Comparison of ENCODE assay signal across 8 mouse cellular contexts in genomic region chr11:62458276-62458724, GRCm38 (mm10). TPM values are rescaled to one million over a fixed set of nuclear protein-coding genes. Genes with fewer than 3 reads are reported as not detected.
DNase-seq lines count a peak whose midpoint lies in the region; ATAC-seq and TF ChIP-seq lines count a peak whose summit lies in the region.

Gene Pigl, plus strand, starts transcription at chr11:62458460.
Gene Ncor1, minus strand, starts transcription at chr11:62458541.

- H3K4me2 ChIP-seq in heart, embryonic 12.5 days, result peak within 1 kb of the TSS; percentile 79
- H3K4me2 ChIP-seq in kidney, postnatal 0 days (ENCODE audit: low read length), result peak within 1 kb of the TSS; percentile 93

- H3K9me3 ChIP-seq in heart, embryonic 12.5 days (replicated peaks), result no peaks in the 10 kb centered on the region
- no peaks in the 10 kb centered on the region for H3K9me3 ChIP-seq in kidney, postnatal 0 days (replicated peaks; ENCODE audit: low read length)

- H3K79me2 ChIP-seq in liver, adult 2 months (ENCODE audit: control insufficient read depth, insufficient read depth, low read length), result peaks cover 10% of the 10 kb centered on the region; the same call in 1 of the 2 replicates

- peaks cover 2% of the 10 kb centered on the region; the same call in 1 of the 2 replicates for H3K36me3 ChIP-seq in heart, embryonic 12.5 days
- H3K36me3 ChIP-seq in kidney, postnatal 0 days (ENCODE audit: insufficient read depth, low read length), result no peaks in the 10 kb centered on the region
- no peaks in the 10 kb centered on the region for H3K36me3 ChIP-seq in liver, adult 2 months (ENCODE audit: control insufficient read depth, insufficient read depth, low read length)

- DNase-seq in CD4-positive helper T cell, adult 2 months (ENCODE audit: low read depth, low spot score), result peak; percentile 83
- peak; percentile 93 for DNase-seq in brain, embryonic 14.5 days (ENCODE audit: low read depth)
- peak; percentile 92 for DNase-seq in kidney, postnatal 0 days (ENCODE audit: low spot score)
- DNase-seq in liver, adult 2 months (ENCODE audit: extremely low read depth, low read depth, low spot score), result peak; percentile 69
- peak; percentile 74 to 83 for DNase-seq in spleen, postnatal 36 days (ENCODE audit: low spot score in 2 of 2)

- peak within 1 kb of the TSS; percentile 84 for H3K4me3 ChIP-seq in heart, embryonic 12.5 days
- peak within 1 kb of the TSS; percentile 98 for H3K4me3 ChIP-seq in kidney, postnatal 0 days (replicated peaks; ENCODE audit: low read depth, low read length)
- peak within 1 kb of the TSS; percentile 97 for H3K4me3 ChIP-seq in liver, adult 2 months (ENCODE audit: insufficient read depth, low read depth, low read length)

- H3K27ac ChIP-seq in heart, embryonic 12.5 days (ENCODE audit: poor library complexity, severe bottlenecking), result peak within 1 kb of the TSS; percentile 98
- peak within 1 kb of the TSS; percentile 100 for H3K27ac ChIP-seq in kidney, postnatal 0 days
- H3K27ac ChIP-seq in liver, adult 2 months (replicated peaks; ENCODE audit: insufficient read depth, low read depth, low read length), result peak within 1 kb of the TSS; percentile 95

- WGBS in heart, embryonic 12.5 days, result under 1% methylated on average over 33 of the region's 33 CpGs
- WGBS in kidney, postnatal 0 days, result under 1% methylated on average over 33 of the region's 33 CpGs
- WGBS in liver, adult 2 months, result under 1% methylated on average over 33 of the region's 33 CpGs

- peak; percentile 64 for ATAC-seq in erythroblast, adult 5-6 weeks (replicated peaks; ENCODE audit: low FRiP score, poor library complexity, severe bottlenecking)
- peak; percentile 56 for ATAC-seq in heart, embryonic 12.5 days (ENCODE audit: insufficient number of reproducible peaks, low FRiP score)
- ATAC-seq in kidney, postnatal 0 days (replicated peaks; ENCODE audit: low FRiP score, low read depth), result peak; percentile 77
- peak; percentile 56 for ATAC-seq in monocyte, adult 5-6 weeks (replicated peaks; ENCODE audit: insufficient number of reproducible peaks, low FRiP score, low TSS enrichment, poor library complexity, severe bottlenecking)

- no peak for TF ChIP-seq CTCF in brain, embryonic 14.5 days (IDR thresholded peaks at IDR 0.05; ENCODE audit: borderline replicate concordance, extremely low read depth, insufficient read depth, insufficient read length)
- 0 out of 2 replicates have a peak, but pooled peaks have one; percentile 2 for TF ChIP-seq CTCF in kidney, postnatal 0 days (IDR thresholded peaks at IDR 0.05; ENCODE audit: low read depth)
- no peak for TF ChIP-seq CTCF in liver, adult 2 months (IDR thresholded peaks at IDR 0.05; ENCODE audit: low read depth, low read length)

- TF ChIP-seq POLR2A in brain, embryonic 14.5 days (IDR thresholded peaks at IDR 0.05; ENCODE audit: borderline replicate concordance, extremely low read depth, insufficient read depth, insufficient read length, poor library complexity, severe bottlenecking), result peak; percentile 19; the same call in 1 of the 2 replicates
- peak; percentile 59 for TF ChIP-seq POLR2A in liver, adult 2 months (IDR thresholded peaks at IDR 0.05; ENCODE audit: extremely low read depth, insufficient read depth, low read length)

- peak within 1 kb of the TSS; percentile 97 for H3K9ac ChIP-seq in heart, embryonic 12.5 days
- peak within 1 kb of the TSS; percentile 99 for H3K9ac ChIP-seq in kidney, postnatal 0 days (ENCODE audit: low read depth, low read length)
- H3K9ac ChIP-seq in liver, adult 2 months (ENCODE audit: low read depth, low read length), result peak within 1 kb of the TSS; percentile 98

- H3K4me1 ChIP-seq in heart, embryonic 12.5 days (replicated peaks), result peaks cover 6% of the 10 kb centered on the region
- no peaks in the 10 kb centered on the region for H3K4me1 ChIP-seq in kidney, postnatal 0 days (replicated peaks; ENCODE audit: insufficient read depth, low read length)
- H3K4me1 ChIP-seq in liver, adult 2 months (ENCODE audit: control insufficient read depth, insufficient read depth, low read length), result peaks cover 12% of the 10 kb centered on the region

- no peaks in the 10 kb centered on the region for H3K27me3 ChIP-seq in heart, embryonic 12.5 days (replicated peaks)
- no peaks in the 10 kb centered on the region for H3K27me3 ChIP-seq in kidney, postnatal 0 days (ENCODE audit: insufficient read depth, low read length)
- H3K27me3 ChIP-seq in liver, adult 2 months (ENCODE audit: control insufficient read depth, insufficient read depth, low read length), result no peaks in the 10 kb centered on the region

RNA-seq across cellular contexts. Expression of gene Pigl, which starts in this region (rescaled TPM):
- 6.8 and 8.2 TPM in 2 replicates for polyA plus RNA-seq in brain, embryonic 14.5 days (2012; rRNA removed)
- total RNA-seq in erythroblast, adult 5-6 weeks (2015; ENCODE audit: low replicate concordance), result 0.38 and 2.5 TPM in 2 replicates
- total RNA-seq in erythroblast, adult 5-6 weeks (2017; ENCODE audit: low replicate concordance), result 1.1 TPM in 2 replicates
- 10.3 and 10.7 TPM in 2 replicates for polyA plus RNA-seq in heart, embryonic 12.5 days (2016; fragmentation: Nextera tagmentation; extraction: Ambion mirVana)
- 8.3 and 8.9 TPM in 2 replicates for polyA plus RNA-seq in kidney, postnatal 0 days (2015; fragmentation: Nextera tagmentation; extraction: Ambion mirVana)
- total RNA-seq in liver, adult 2 months (2014; rRNA removed), result 1.5 and 1.9 TPM in 2 replicates
- 2.8 and 3.6 TPM in 2 replicates for polyA plus RNA-seq in liver, adult 2 months (2012; rRNA removed)
- 4.1 to 7.1 TPM (median 4.7 TPM) in 3 replicates for total RNA-seq in monocyte, adult 5-6 weeks (2017)

RNA-seq across cellular contexts. Expression of gene Ncor1, which starts in this region (rescaled TPM):
- polyA plus RNA-seq in brain, embryonic 14.5 days (2012; rRNA removed), result 132 and 164 TPM in 2 replicates
- total RNA-seq in erythroblast, adult 5-6 weeks (2015; ENCODE audit: low replicate concordance), result 149 and 283 TPM in 2 replicates
- total RNA-seq in erythroblast, adult 5-6 weeks (2017; ENCODE audit: low replicate concordance), result 146 and 152 TPM in 2 replicates
- 132 and 143 TPM in 2 replicates for polyA plus RNA-seq in heart, embryonic 12.5 days (2016; fragmentation: Nextera tagmentation; extraction: Ambion mirVana)
- 123 and 130 TPM in 2 replicates for polyA plus RNA-seq in kidney, postnatal 0 days (2015; fragmentation: Nextera tagmentation; extraction: Ambion mirVana)
- total RNA-seq in liver, adult 2 months (2014; rRNA removed), result 48.0 and 51.4 TPM in 2 replicates
- polyA plus RNA-seq in liver, adult 2 months (2012; rRNA removed), result 45.7 and 46.8 TPM in 2 replicates
- 267 to 440 TPM (median 292 TPM) in 3 replicates for total RNA-seq in monocyte, adult 5-6 weeks (2017)

Comparison
In these comparisons a context has a peak if more than half of its experiments do, and no peak if none do; other contexts are left out.
1. Peak in every context shown above with its lines: DNase-seq, ATAC-seq, H3K4me3 ChIP-seq and H3K27ac ChIP-seq.